Mouse (Mus musculus) heart, postnatal 25 days (tissue): ENCODE data around the gene Pfn1. TPM values are rescaled to one million over a fixed set of nuclear protein-coding genes. Genes with fewer than 3 reads are reported as not detected.

ENCODE experiments used
- DNase-seq: peaks from one replicate; pipeline ENCODE4 v3.0.0; 2022; ENCODE audit warnings: low spot score
- intact Hi-C: fragments of 180-260 bp; cut with DNase I; formaldehyde crosslinking; loops from one replicate; pipeline ENCODE4 v1.15.1; 2025
- total RNA-seq, 2 experiments: library from RNA; stranded (reverse); gene quantifications; 2 replicates each; pipeline ENCODE4 v1.2.3; 2021

Pfn1 gene
- total RNA-seq, 2 experiments from 2014 or later = 290 to 310 TPM

GRCm38 (mm10) chr11:70612505-70612904 lies 41.9 kb downstream of the Pfn1 start:
- DNase-seq = no peak
- intact Hi-C loops = no loop called here

- no peak for DNase-seq
Measured at GRCm38 (mm10) chr11:70610752-70611151, 43.7 kb downstream of the Pfn1 start.

GRCm38 (mm10) chr11:70608381-70609066 lies 45.9 kb downstream of the Pfn1 start:
- intact Hi-C loops = no loop called here
- DNase-seq = no peak

More at GRCm38 (mm10) chr11:70610752-70611151, 43.7 kb downstream of the Pfn1 start:
- intact Hi-C loops = no loop called here

- intact Hi-C loops = no loop called here
- DNase-seq = no peak
Measured at GRCm38 (mm10) chr11:70607611-70608010, 46.8 kb downstream of the Pfn1 start.

- intact Hi-C loops = no loop called here
- DNase-seq = no peak
Measured at GRCm38 (mm10) chr11:70606717-70607116, 47.7 kb downstream of the Pfn1 start.

GRCm38 (mm10) chr11:70605024-70605566 lies 49.3 kb downstream of the Pfn1 start:
- intact Hi-C loops = loop anchor here (1.0 to 2.0 kb wide), 3 partner anchors 40 to 89 kb away; partner anchors contain the start of gene Pld2
- peak; percentile 42 for DNase-seq

Other genes starting within 250 kb of the Pfn1 start
- 10 to 100 TPM; 17.9 to 21.1 TPM for gene Pelp1, start 244.6 kb downstream of the Pfn1 start, total RNA-seq
- 10 to 100 TPM in 1 of 2 experiments, 1 to 10 TPM in 1; 9.0 to 11.6 TPM for gene Arrb2, start 222.0 kb downstream of the Pfn1 start, total RNA-seq
- gene Med11, start 202.7 kb downstream of the Pfn1 start, total RNA-seq = 1 to 10 TPM; 7.5 to 8.2 TPM
- 1 to 10 TPM; 2.3 to 2.7 TPM for gene Zmynd15, start 195.2 kb downstream of the Pfn1 start, total RNA-seq
- gene Cxcl16, start 194.7 kb downstream of the Pfn1 start, total RNA-seq = 1 to 10 TPM; 8.4 to 9.4 TPM
- 1 to 10 TPM in 1 of 2 experiments, under 1 TPM in 1; 0.78 to 1.7 TPM for gene Tm4sf5, start 149.4 kb downstream of the Pfn1 start, total RNA-seq
- not detected for gene Vmo1, start 140.0 kb downstream of the Pfn1 start, total RNA-seq
- not detected for gene Gltpd2, start 135.4 kb downstream of the Pfn1 start, total RNA-seq
- 100 to 1,000 TPM; 227 to 230 TPM for gene Psmb6, start 129.3 kb downstream of the Pfn1 start, total RNA-seq
- not detected for gene Gm40193, start 121.7 kb downstream of the Pfn1 start, total RNA-seq
- 1 to 10 TPM; 6.5 to 7.4 TPM for gene Pld2, start 114.6 kb downstream of the Pfn1 start, total RNA-seq
- 10 to 100 TPM; 43.6 to 46.3 TPM for gene Mink1, start 91.8 kb downstream of the Pfn1 start, total RNA-seq
- gene 4930544D05Rik, start 38.8 kb downstream of the Pfn1 start, total RNA-seq = not detected
- not detected for gene Chrne, start 35.4 kb downstream of the Pfn1 start, total RNA-seq
- gene Gp1ba, start 15.5 kb downstream of the Pfn1 start, total RNA-seq = under 1 TPM; 0.36 to 0.42 TPM
- gene Rnf167, start 7.4 kb downstream of the Pfn1 start, total RNA-seq = 10 to 100 TPM; 48.0 to 54.0 TPM
- gene Slc25a11, start 7.2 kb downstream of the Pfn1 start, total RNA-seq = 100 to 1,000 TPM; 550 to 562 TPM
- gene Eno3, start 2.6 kb upstream of the Pfn1 start, total RNA-seq = 1,000 to 10,000 TPM; 2,028 to 2,111 TPM
- gene Spag7, start 14.8 kb upstream of the Pfn1 start, total RNA-seq = 10 to 100 TPM; 89.8 to 99.5 TPM
- 10 to 100 TPM; 36.3 to 42.1 TPM for gene Camta2, start 33.5 kb upstream of the Pfn1 start, total RNA-seq
- 1 to 10 TPM; 6.4 to 8.1 TPM for gene Inca1, start 45.5 kb upstream of the Pfn1 start, total RNA-seq
- 100 to 1,000 TPM; 451 to 452 TPM for gene Kif1c, start 45.9 kb upstream of the Pfn1 start, total RNA-seq
- 1 to 10 TPM; 7.7 to 7.8 TPM for gene Zfp3, start 109.6 kb upstream of the Pfn1 start, total RNA-seq
- gene Scimp, start 157.9 kb upstream of the Pfn1 start, total RNA-seq = under 1 TPM; 0.55 to 0.64 TPM
- 10 to 100 TPM; 35.8 to 36.8 TPM for gene Rabep1, start 190.1 kb upstream of the Pfn1 start, total RNA-seq